Mouse (Mus musculus): ENCODE data around the gene Fkrp. TPM values are rescaled to one million over a fixed set of nuclear protein-coding genes. Genes with fewer than 3 reads are reported as not detected.

Fkrp gene
- polyA plus RNA-seq, 1 experiment from 2014 or later = 36.6 TPM

DNA sequence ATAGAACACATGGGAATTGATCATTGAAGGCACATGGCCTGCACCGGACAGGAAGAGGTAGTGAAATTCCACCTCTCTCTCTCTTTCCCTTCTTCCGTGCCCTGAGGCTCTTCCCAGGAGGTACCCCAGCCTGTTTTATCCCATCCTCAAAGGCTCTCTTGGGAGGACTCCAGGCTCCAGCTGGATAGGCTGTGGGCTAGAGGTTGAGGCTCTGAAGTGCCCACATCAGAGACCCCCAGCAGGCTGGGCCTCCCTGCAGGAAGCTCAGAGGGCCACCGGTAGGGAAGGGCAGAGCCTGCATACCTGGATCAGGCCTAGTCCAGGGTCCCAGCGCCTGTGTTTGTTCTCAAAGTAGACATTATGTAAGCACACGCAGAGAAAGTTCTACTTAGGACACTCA, 54.9 kb downstream of the Fkrp start:
- Histone ChIP-seq H3K9me3 (ENCODE audit: low read length) (no peaks in the 10 kb centered on the region), H3K4me3 (ENCODE audit: low read length) (no peak overlapping the region), H3K36me3 (ENCODE audit: insufficient read depth, low read length) (no peaks in the 10 kb centered on the region), H3K27me3 (ENCODE audit: insufficient read depth, low read length) (no peaks in the 10 kb centered on the region), H3K27ac (ENCODE audit: low read length) (peak overlapping the region; percentile 36; the same call in 1 of the 2 replicates), H3K4me1 (ENCODE audit: insufficient read depth, low read length) (peaks cover 10% of the 10 kb centered on the region), H3K4me2 (replicated peaks; ENCODE audit: low read depth, low read length) (no peak overlapping the region), H3K9ac (replicated peaks; ENCODE audit: low read length) (no peak overlapping the region)
- no peak for ATAC-seq (ENCODE audit: low FRiP score, low TSS enrichment)
- 42% methylated on average over 5 of the region's 5 CpGs for WGBS

DNA sequence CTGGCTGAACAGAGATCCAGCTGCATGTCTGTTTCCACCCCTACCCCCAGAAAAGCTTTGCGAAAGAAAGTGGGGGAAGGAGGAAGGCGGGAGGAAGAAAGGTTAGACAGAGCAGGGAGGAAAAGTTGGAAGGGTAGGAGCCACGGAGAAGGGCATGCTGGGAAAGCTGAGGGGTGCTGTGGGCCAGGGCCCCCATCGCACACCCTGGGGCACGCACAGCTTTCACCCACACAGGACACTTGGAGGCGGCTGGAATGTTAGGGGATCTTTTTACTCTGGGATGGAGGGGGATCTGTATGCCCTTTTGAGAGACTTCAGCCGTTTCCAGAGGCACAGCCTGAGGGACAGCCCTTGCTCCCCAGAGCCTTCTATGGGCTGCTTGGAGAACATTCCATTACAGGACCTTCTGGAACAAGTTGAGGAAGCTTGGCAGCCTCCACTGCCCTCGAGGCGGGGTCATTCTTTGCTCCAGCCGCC, 55.5 kb downstream of the Fkrp start:
- H3K4me2 ChIP-seq (replicated peaks; ENCODE audit: low read depth, low read length) = 0 out of 2 replicates have a peak overlapping the region, but pooled peaks have one; percentile 5
- no peaks in the 10 kb centered on the region for H3K27me3 ChIP-seq (ENCODE audit: insufficient read depth, low read length)
- H3K9ac ChIP-seq (replicated peaks; ENCODE audit: low read length) = 0 out of 2 replicates have a peak overlapping the region, but pooled peaks have one; percentile 38
- peak overlapping the region; percentile 90 for H3K27ac ChIP-seq (ENCODE audit: low read length)
- no peaks in the 10 kb centered on the region for H3K36me3 ChIP-seq (ENCODE audit: insufficient read depth, low read length)
- H3K9me3 ChIP-seq (ENCODE audit: low read length) = no peaks in the 10 kb centered on the region
- H3K4me3 ChIP-seq (ENCODE audit: low read length) = no peak overlapping the region
- peak; percentile 81 for ATAC-seq (ENCODE audit: low FRiP score, low TSS enrichment)
- H3K4me1 ChIP-seq (ENCODE audit: insufficient read depth, low read length) = peaks cover 10% of the 10 kb centered on the region
- 33% methylated on average over 10 of the region's 10 CpGs for WGBS

DNA sequence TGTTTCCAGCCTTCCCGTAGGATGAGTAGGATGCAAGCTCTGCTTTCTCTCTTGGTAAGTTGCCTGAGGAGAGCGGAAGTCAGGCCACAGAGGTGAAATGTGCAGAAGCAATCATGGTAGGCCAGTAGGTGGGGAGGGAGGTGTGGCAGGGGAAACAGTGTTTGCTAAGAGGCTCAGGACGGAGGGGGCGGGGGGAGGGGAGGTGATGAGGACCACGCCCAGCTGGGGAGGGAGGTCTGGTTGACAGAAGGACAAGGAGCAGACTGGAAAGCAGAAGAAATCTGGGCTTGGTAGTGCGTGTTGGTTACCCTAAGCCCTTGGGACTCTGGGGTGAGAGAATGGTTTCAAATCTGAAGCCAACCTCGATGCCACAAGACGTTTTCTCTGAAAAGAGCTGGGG, 56.2 kb downstream of the Fkrp start:
- no peaks in the 10 kb centered on the region for H3K27me3 ChIP-seq (ENCODE audit: insufficient read depth, low read length)
- no peaks in the 10 kb centered on the region for H3K9me3 ChIP-seq (ENCODE audit: low read length)
- H3K9ac ChIP-seq (replicated peaks; ENCODE audit: low read length) = no peak overlapping the region
- H3K4me3 ChIP-seq (ENCODE audit: low read length) = no peak overlapping the region
- peak overlapping the region; percentile 90 for H3K27ac ChIP-seq (ENCODE audit: low read length)
- H3K4me1 ChIP-seq (ENCODE audit: insufficient read depth, low read length) = peaks cover 10% of the 10 kb centered on the region
- ATAC-seq (ENCODE audit: low FRiP score, low TSS enrichment) = no peak; the same call in 1 of the 2 replicates
- WGBS = 28% methylated on average over 8 of the region's 8 CpGs
- H3K4me2 ChIP-seq (replicated peaks; ENCODE audit: low read depth, low read length) = no peak overlapping the region
- no peaks in the 10 kb centered on the region for H3K36me3 ChIP-seq (ENCODE audit: insufficient read depth, low read length)

Other genes with a start within 250 kb of the Fkrp start
- gene Arhgap35, start 201.7 kb downstream of the Fkrp start, polyA plus RNA-seq (2015; fragmentation: Nextera tagmentation; extraction: Ambion mirVana) = 17.3 and 18.9 TPM in 2 replicates
- not detected in 2 replicates for gene Ceacam15, start 141.0 kb downstream of the Fkrp start, polyA plus RNA-seq (2015; fragmentation: Nextera tagmentation; extraction: Ambion mirVana)
- not detected in 2 replicates for gene Ceacam9, start 94.8 kb downstream of the Fkrp start, polyA plus RNA-seq (2015; fragmentation: Nextera tagmentation; extraction: Ambion mirVana)
- 269 and 282 TPM in 2 replicates for gene Ap2s1, start 78.3 kb downstream of the Fkrp start, polyA plus RNA-seq (2015; fragmentation: Nextera tagmentation; extraction: Ambion mirVana)
- 49.2 and 51.0 TPM in 2 replicates for gene Slc1a5, start 35.4 kb downstream of the Fkrp start, polyA plus RNA-seq (2015; fragmentation: Nextera tagmentation; extraction: Ambion mirVana)
- 98.4 and 111 TPM in 2 replicates for gene Strn4, start 843 bp downstream of the Fkrp start, polyA plus RNA-seq (2015; fragmentation: Nextera tagmentation; extraction: Ambion mirVana)
- 16.2 and 17.8 TPM in 2 replicates for gene Prkd2, start 26.2 kb upstream of the Fkrp start, polyA plus RNA-seq (2015; fragmentation: Nextera tagmentation; extraction: Ambion mirVana)
- 2.0 and 2.1 TPM in 2 replicates for gene Dact3, start 58.6 kb upstream of the Fkrp start, polyA plus RNA-seq (2015; fragmentation: Nextera tagmentation; extraction: Ambion mirVana)
- 7.7 and 10.5 TPM in 2 replicates for gene Gng8, start 75.1 kb upstream of the Fkrp start, polyA plus RNA-seq (2015; fragmentation: Nextera tagmentation; extraction: Ambion mirVana)
- 1.9 and 2.6 TPM in 2 replicates for gene Ptgir, start 89.8 kb upstream of the Fkrp start, polyA plus RNA-seq (2015; fragmentation: Nextera tagmentation; extraction: Ambion mirVana)
- 145 and 154 TPM in 2 replicates for gene Calm3, start 107.4 kb upstream of the Fkrp start, polyA plus RNA-seq (2015; fragmentation: Nextera tagmentation; extraction: Ambion mirVana)
- gene Pnmal2, start 128.0 kb upstream of the Fkrp start, polyA plus RNA-seq (2015; fragmentation: Nextera tagmentation; extraction: Ambion mirVana) = 7.4 and 7.5 TPM in 2 replicates
- gene Pnmal1, start 142.9 kb upstream of the Fkrp start, polyA plus RNA-seq (2015; fragmentation: Nextera tagmentation; extraction: Ambion mirVana) = 0.62 and 0.65 TPM in 2 replicates
- gene Gm42372, start 166.4 kb upstream of the Fkrp start, polyA plus RNA-seq (2015; fragmentation: Nextera tagmentation; extraction: Ambion mirVana) = 0.20 and 0.26 TPM in 2 replicates
- gene Ccdc8, start 176.0 kb upstream of the Fkrp start, polyA plus RNA-seq (2015; fragmentation: Nextera tagmentation; extraction: Ambion mirVana) = 49.6 and 53.8 TPM in 2 replicates
- 122 and 125 TPM in 2 replicates for gene Ppp5c, start 211.2 kb upstream of the Fkrp start, polyA plus RNA-seq (2015; fragmentation: Nextera tagmentation; extraction: Ambion mirVana)
- gene Hif3a, start 245.7 kb upstream of the Fkrp start, polyA plus RNA-seq (2015; fragmentation: Nextera tagmentation; extraction: Ambion mirVana) = 25.2 and 26.1 TPM in 2 replicates

All from kidney, embryonic 16.5 days (tissue).